Mouse (Mus musculus): Measurements from ENCODE around the gene Cenpo.
"Not testable (repeated sequence)": the region's sequence is repeated elsewhere in the genome, so short reads cannot be mapped to it uniquely, and the experiment has no call there.

Gene Cenpo

GRCm38 (mm10) chr12:4233572-4234508, at the start of gene Cenpo, which contains the start of gene Ptrhd1:
Gene Cenpo, minus strand, starts transcription at chr12:4234294.
Gene Ptrhd1, plus strand, starts transcription at chr12:4234027.
- peak; percentile 93 for DNase-seq (ENCODE audit: low read depth, low spot score)

GRCm38 (mm10) chr12:4279878-4280277, 45.8 kb upstream of the Cenpo start:
- DNase-seq (ENCODE audit: low read depth, low spot score) = no peak

- DNase-seq (ENCODE audit: low read depth, low spot score) = no peak
Observed at GRCm38 (mm10) chr12:4278978-4279755, 45.1 kb upstream of the Cenpo start.

- DNase-seq (ENCODE audit: low read depth, low spot score) = no peak
Observed at GRCm38 (mm10) chr12:4271078-4271477, 37.0 kb upstream of the Cenpo start.

GRCm38 (mm10) chr12:4267765-4268164, 33.7 kb upstream of the Cenpo start:
- DNase-seq (ENCODE audit: low read depth, low spot score) = no peak

GRCm38 (mm10) chr12:4252742-4253655, 18.9 kb upstream of the Cenpo start:
- DNase-seq (ENCODE audit: low read depth, low spot score) = no peak

GRCm38 (mm10) chr12:4249786-4250185, 15.7 kb upstream of the Cenpo start:
- no peak for DNase-seq (ENCODE audit: low read depth, low spot score)

GRCm38 (mm10) chr12:4245742-4246141, 11.6 kb upstream of the Cenpo start:
- DNase-seq (ENCODE audit: low read depth, low spot score) = no peak

- no peak for DNase-seq (ENCODE audit: low read depth, low spot score)
Observed at GRCm38 (mm10) chr12:4243805-4244204, 9.7 kb upstream of the Cenpo start.

GRCm38 (mm10) chr12:4240281-4240680, 6.2 kb upstream of the Cenpo start:
- DNase-seq (ENCODE audit: low read depth, low spot score) = not testable (repeated sequence)

- DNase-seq (ENCODE audit: low read depth, low spot score) = no peak
Observed at GRCm38 (mm10) chr12:4237481-4237880, 3.4 kb upstream of the Cenpo start.

GRCm38 (mm10) chr12:4232777-4233176, 1.3 kb downstream of the Cenpo start:
- DNase-seq (ENCODE audit: low read depth, low spot score) = no peak

- DNase-seq (ENCODE audit: low read depth, low spot score) = no peak
Observed at GRCm38 (mm10) chr12:4230156-4230555, 3.9 kb downstream of the Cenpo start.

GRCm38 (mm10) chr12:4212908-4213307, 21.2 kb downstream of the Cenpo start:
- DNase-seq (ENCODE audit: low read depth, low spot score) = no peak

GRCm38 (mm10) chr12:4211174-4211573, 22.9 kb downstream of the Cenpo start:
- DNase-seq (ENCODE audit: low read depth, low spot score) = no peak

GRCm38 (mm10) chr12:4209196-4209595, 24.9 kb downstream of the Cenpo start:
- no peak for DNase-seq (ENCODE audit: low read depth, low spot score)

- no peak for DNase-seq (ENCODE audit: low read depth, low spot score)
Observed at GRCm38 (mm10) chr12:4208405-4209133, 25.5 kb downstream of the Cenpo start.

GRCm38 (mm10) chr12:4206106-4206505, 28.0 kb downstream of the Cenpo start:
- DNase-seq (ENCODE audit: low read depth, low spot score) = no peak

- no peak for DNase-seq (ENCODE audit: low read depth, low spot score)
Observed at GRCm38 (mm10) chr12:4202206-4202605, 31.9 kb downstream of the Cenpo start.

GRCm38 (mm10) chr12:4201454-4202200, 32.5 kb downstream of the Cenpo start:
- DNase-seq (ENCODE audit: low read depth, low spot score) = no peak
